Mouse (Mus musculus) liver, postnatal 0 days (tissue): Measurements from ENCODE around the gene Dcaf10. TPM values are rescaled to one million over a fixed set of nuclear protein-coding genes. Genes with fewer than 3 reads are reported as not detected.
"Not testable (repeated sequence)": the region's sequence is repeated elsewhere in the genome, so short reads cannot be mapped to it uniquely, and the experiment has no call there.

Source experiments
- ATAC-seq: fragments of 200-750 bp; cut with Nextera tagmentation; 2 replicates; pipeline ENCODE4 v1.8.0; 2017; ENCODE audit warnings: mild to moderate bottlenecking, moderate library complexity
- DNase-seq: peaks from one replicate; pipeline ENCODE4 v3.0.0-alpha.2; 2016
- H3K27ac ChIP-seq: fragments of 300-500 bp; sonication (generic); 2 replicates; pipeline ENCODE4 v1.5.1; 2014; ENCODE audit warnings: antibody characterized with exemption, moderate library complexity, mild to moderate bottlenecking, low read depth
- H3K27me3 ChIP-seq: fragments of 300-500 bp; sonication (generic); 2 replicates; pipeline ENCODE4 v1.6.1; 2014; ENCODE audit warnings: low read length, control low read depth, mixed read lengths; ENCODE audit not compliant: insufficient read depth
- H3K36me3 ChIP-seq: fragments of 300-500 bp; sonication (generic); replicated peaks from 2 replicates; pipeline ENCODE4 v1.6.1; 2014; ENCODE audit warnings: mild to moderate bottlenecking, control low read depth, low read length, moderate library complexity, mixed read lengths; ENCODE audit not compliant: insufficient read depth
- H3K4me1 ChIP-seq: fragments of 300-500 bp; sonication (generic); 2 replicates; pipeline ENCODE4 v1.6.1; 2014; ENCODE audit warnings: antibody characterized with exemption, mild to moderate bottlenecking, control low read depth; ENCODE audit not compliant: insufficient read depth
- H3K4me2 ChIP-seq: fragments of 300-500 bp; sonication (generic); 2 replicates; pipeline ENCODE4 v1.6.1; 2014; ENCODE audit warnings: low read depth, mild to moderate bottlenecking, low read length, moderate library complexity, mixed read lengths
- H3K4me3 ChIP-seq: fragments of 300-500 bp; sonication (generic); 2 replicates; pipeline ENCODE4 v1.5.1; 2014; ENCODE audit warnings: low read depth, low read length
- H3K9ac ChIP-seq: fragments of 300-500 bp; sonication (generic); replicated peaks from 2 replicates; pipeline ENCODE4 v1.6.1; 2014; ENCODE audit warnings: mild to moderate bottlenecking, moderate library complexity
- H3K9me3 ChIP-seq: fragments of 300-500 bp; sonication (generic); 2 replicates; pipeline ENCODE4 v1.6.1; 2016; ENCODE audit warnings: mild to moderate bottlenecking, control low read depth, low read length, mixed read lengths
- CTCF ChIP-seq: sonication (generic); IDR thresholded peaks from 2 replicates; pipeline ENCODE4 v1.5.1; 2016; ENCODE audit warnings: antibody characterized with exemption, low read depth
- EP300 ChIP-seq: IDR thresholded peaks from 2 replicates; pipeline ENCODE4 v1.6.1; 2016; ENCODE audit warnings: antibody characterized with exemption, low read depth, mild to moderate bottlenecking
- WGBS: fragments of 180-500 bp; shearing (Covaris S2); extraction: QIAGEN DNeasy Blood & Tissue Kit; methylation state at CpG from one replicate; pipeline ENCODE4 v1.1.7; 2014; ENCODE audit not compliant: insufficient replicate concordance; 5-methylcytosine and 5-hydroxymethylcytosine counted together
- polyA plus RNA-seq: library from polyadenylated mRNA; unstranded; fragments of >200 nt; fragmentation: Nextera tagmentation; extraction: Ambion mirVana; gene quantifications from 2 replicates; pipeline ENCODE4 v1.2.1, GENCODE M21; 2015

Gene Dcaf10
- polyA plus RNA-seq, 1 experiment from 2014 or later = 4.9 TPM

DNA sequence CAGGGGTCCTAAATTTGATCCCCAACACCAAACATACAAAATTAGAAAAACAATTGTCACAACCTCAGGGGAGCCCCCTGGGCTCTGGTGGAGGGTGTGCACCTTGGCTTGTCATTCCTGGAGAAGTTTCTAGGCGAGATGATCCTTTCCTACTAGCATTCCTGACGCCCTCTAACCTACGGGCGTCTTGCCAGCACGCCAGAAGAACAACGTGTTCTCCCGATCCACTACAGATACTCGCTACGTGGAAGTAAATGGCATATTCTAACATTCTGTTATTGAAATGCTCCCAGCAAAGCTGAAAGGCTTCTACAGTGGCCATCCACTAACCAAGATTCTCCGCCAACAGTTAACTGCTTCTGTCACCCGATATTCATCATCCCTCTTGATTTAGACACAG, 50.7 kb downstream of the Dcaf10 start:
- H3K9ac ChIP-seq = no peak overlapping the region
- WGBS = 57% methylated on average over 11 of the region's 11 CpGs
- no peaks in the 10 kb centered on the region for H3K27me3 ChIP-seq
- peaks cover 7% of the 10 kb centered on the region; the same call in 1 of the 2 replicates for H3K36me3 ChIP-seq
- no peak overlapping the region for H3K4me3 ChIP-seq
- no peak overlapping the region for H3K4me2 ChIP-seq
- H3K9me3 ChIP-seq = no peaks in the 10 kb centered on the region
- no peak overlapping the region for H3K27ac ChIP-seq
- DNase-seq (no peak), ATAC-seq (no peak)
- no peak for TF ChIP-seq EP300
- no peak for TF ChIP-seq CTCF
- H3K4me1 ChIP-seq = no peaks in the 10 kb centered on the region; the same call in 1 of the 2 replicates

DNA sequence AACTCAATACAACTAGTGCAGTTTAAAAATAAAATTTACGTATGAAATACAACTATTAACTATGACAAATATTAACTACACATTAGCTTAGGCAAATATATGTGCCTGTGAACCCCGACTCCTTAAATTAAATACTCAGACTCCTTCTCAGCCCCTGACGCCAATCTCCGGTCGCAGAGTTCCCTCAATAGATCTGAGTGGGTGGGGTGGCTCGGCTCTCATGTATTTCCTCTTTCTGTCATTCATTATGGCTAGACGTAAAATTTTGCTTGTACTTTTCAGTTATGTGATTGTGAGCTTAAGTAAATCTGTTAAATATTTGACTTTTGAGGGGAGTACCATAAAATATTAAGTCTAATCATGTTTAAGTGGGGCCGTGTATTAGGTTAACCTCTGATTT, 51.1 kb downstream of the Dcaf10 start:
- Histone ChIP-seq H3K36me3 (peaks cover 11% of the 10 kb centered on the region), H3K4me3 (no peak overlapping the region), H3K27ac (no peak overlapping the region), H3K27me3 (no peaks in the 10 kb centered on the region), H3K4me2 (no peak overlapping the region), H3K9me3 (no peaks in the 10 kb centered on the region), H3K9ac (no peak overlapping the region), H3K4me1 (no peaks in the 10 kb centered on the region; the same call in 1 of the 2 replicates)
- TF ChIP-seq EP300 (no peak), CTCF (no peak)
- WGBS = 34% methylated on average over 8 of the region's 8 CpGs
- no peak for ATAC-seq
- no peak for DNase-seq

DNA sequence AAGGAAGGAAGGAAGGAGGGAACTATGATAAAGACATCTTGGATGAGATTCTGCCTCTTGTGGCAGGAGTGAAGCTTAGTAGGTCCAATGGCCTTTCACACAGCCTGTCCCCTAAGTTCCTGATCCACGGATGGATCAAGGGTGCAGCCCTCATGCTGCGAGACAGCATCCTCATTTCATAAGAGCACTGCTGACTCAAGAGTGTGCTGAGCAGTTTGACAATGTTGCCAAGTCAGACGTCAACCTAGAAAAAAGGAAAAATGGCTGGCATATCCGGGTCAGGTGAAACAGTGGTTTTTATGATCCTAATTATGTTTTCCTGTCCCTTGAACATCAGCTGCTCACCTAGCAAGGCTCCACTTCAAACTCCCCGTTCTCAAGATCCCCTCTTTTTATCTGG, 51.8 kb downstream of the Dcaf10 start:
- H3K4me1 ChIP-seq = no peaks in the 10 kb centered on the region; the same call in 1 of the 2 replicates
- H3K9ac ChIP-seq = no peak overlapping the region
- ATAC-seq (no peak), DNase-seq (no peak)
- H3K36me3 ChIP-seq = peaks cover 18% of the 10 kb centered on the region
- H3K4me3 ChIP-seq = no peak overlapping the region
- no peak overlapping the region for H3K4me2 ChIP-seq
- TF ChIP-seq EP300 = no peak
- TF ChIP-seq CTCF = no peak
- H3K27ac ChIP-seq = no peak overlapping the region
- no peaks in the 10 kb centered on the region for H3K27me3 ChIP-seq
- WGBS = 64% methylated on average over 5 of the region's 5 CpGs
- H3K9me3 ChIP-seq = no peaks in the 10 kb centered on the region

DNA sequence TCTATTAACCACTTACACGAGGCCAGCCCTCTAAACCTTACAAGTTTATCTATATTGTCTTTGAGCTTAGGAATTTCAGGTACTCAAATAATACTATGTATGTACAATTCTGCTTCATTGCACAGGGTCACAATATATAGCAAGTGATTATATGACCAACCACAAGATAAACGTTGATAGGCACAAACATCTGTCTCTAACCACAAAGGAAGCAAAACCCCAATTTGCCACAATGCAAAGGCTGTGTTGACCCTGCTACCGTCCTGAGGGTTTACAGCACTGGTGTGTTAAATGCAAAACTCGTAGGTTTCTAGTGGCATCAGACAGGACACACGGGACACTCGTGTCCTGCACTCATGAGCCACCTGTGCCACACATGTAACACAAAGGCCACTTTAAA, 54.3 kb downstream of the Dcaf10 start:
- H3K27me3 ChIP-seq, H3K9me3 ChIP-seq, H3K4me2 ChIP-seq, ATAC-seq, H3K4me3 ChIP-seq, DNase-seq, H3K9ac ChIP-seq, H3K4me1 ChIP-seq: not testable (repeated sequence)
- H3K36me3 ChIP-seq = peaks cover 43% of the 10 kb centered on the region
- H3K27ac ChIP-seq = peak overlapping the region; percentile 51; the same call in 1 of the 2 replicates
- 34% methylated on average over 6 of the region's 6 CpGs for WGBS

DNA sequence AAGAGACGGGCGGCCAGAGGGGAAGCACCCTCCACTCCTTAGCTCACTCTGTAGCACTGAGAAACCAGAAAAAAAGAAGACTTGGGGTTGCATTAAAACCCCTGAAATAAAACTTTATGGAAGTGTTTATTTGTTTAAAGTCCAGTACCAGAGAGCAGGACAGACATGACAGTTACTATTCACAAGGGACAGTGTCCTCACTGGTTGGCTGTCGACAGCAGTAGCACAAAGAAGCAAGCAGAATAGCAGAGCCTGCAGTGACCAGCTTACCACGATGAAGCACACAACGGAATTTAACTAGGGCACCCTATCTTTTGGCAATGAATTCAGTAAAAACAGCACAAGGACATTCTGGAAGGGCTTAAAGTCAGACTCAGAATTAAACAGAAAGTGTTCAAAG, 56.4 kb downstream of the Dcaf10 start:
- not testable (repeated sequence) for H3K27me3 ChIP-seq, H3K4me2 ChIP-seq, DNase-seq, H3K27ac ChIP-seq, H3K9ac ChIP-seq, H3K4me1 ChIP-seq, ATAC-seq, H3K4me3 ChIP-seq, H3K9me3 ChIP-seq
- 72% methylated on average over 5 of the region's 5 CpGs for WGBS
- peaks cover 54% of the 10 kb centered on the region for H3K36me3 ChIP-seq

DNA sequence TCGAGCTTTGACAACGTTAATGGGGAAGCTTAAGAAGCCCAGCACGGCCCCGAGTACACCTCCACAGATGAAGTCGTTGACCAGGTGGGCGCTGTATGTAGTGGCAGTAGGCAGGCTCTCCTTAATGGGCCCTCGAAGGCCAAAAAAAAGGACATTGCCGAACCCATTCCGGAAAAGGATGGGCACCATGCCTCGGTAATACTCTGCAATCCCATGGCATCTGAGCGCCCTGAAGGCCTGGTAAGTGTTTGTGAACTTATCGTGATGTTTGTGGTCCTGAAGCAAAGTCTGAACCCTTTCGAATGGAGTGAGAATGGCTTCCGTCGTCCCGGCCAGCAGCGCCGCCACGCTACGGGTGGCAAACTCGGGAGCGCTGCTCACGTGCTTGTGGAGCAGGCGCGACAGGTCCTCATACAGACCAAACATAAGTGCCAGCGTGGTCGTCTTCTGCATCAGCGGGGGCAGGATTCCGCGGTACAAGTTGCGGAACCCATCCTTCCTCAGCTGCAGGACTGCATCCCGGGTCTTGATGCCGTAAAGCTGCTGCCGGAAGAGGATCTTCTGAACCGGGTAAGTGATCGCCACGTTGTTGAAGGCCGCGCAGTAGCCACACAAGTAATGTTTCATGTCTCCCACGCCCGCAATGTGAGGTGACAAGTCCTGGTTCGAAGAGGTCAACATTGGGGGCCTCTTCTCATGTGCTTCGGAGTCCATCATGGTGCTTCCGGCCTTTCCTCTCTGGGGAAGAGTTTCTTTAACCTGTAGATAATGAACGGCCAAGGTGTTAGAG, 57.7 kb downstream of the Dcaf10 start:
- 94% methylated on average over 45 of the region's 45 CpGs for WGBS
- no peak overlapping the region for H3K27ac ChIP-seq
- DNase-seq (no peak), ATAC-seq (no peak)
- no peaks in the 10 kb centered on the region for H3K27me3 ChIP-seq
- H3K9ac ChIP-seq = no peak overlapping the region
- H3K36me3 ChIP-seq = peaks cover 66% of the 10 kb centered on the region
- no peak overlapping the region for H3K4me2 ChIP-seq
- H3K4me1 ChIP-seq = peaks cover 7% of the 10 kb centered on the region
- TF ChIP-seq CTCF (no peak), EP300 (no peak)
- no peak overlapping the region for H3K4me3 ChIP-seq
- H3K9me3 ChIP-seq = no peaks in the 10 kb centered on the region
